8 mouse cellular contexts compared by ENCODE assay signal in genomic region chr10:80248437-80248836, GRCm38 (mm10). TPM values are rescaled to one million over a fixed set of nuclear protein-coding genes. Genes with fewer than 3 reads are reported as not detected.
DNase-seq lines count a peak whose midpoint lies in the region; ATAC-seq and TF ChIP-seq lines count a peak whose summit lies in the region.
"Not testable (repeated sequence)": the region's sequence is repeated elsewhere in the genome, so short reads cannot be mapped to it uniquely, and the experiment has no call there.

No protein-coding gene starts in this region.

- not testable (repeated sequence) for TF ChIP-seq CTCF in MEL (IDR thresholded peaks at IDR 0.05 in 2 of 3, conservative IDR thresholded peaks at IDR 0.05 in 1 of 3; ENCODE audit: control insufficient read depth in 1 of 3, insufficient read depth in 1 of 3, low read depth in 2 of 3, low read length in 3 of 3, poor library complexity in 1 of 3, severe bottlenecking in 1 of 3); lung, adult 2 months (IDR thresholded peaks at IDR 0.05; ENCODE audit: insufficient read depth, low read length); stomach, postnatal 0 days (IDR thresholded peaks at IDR 0.05; ENCODE audit: low read depth)

- 0 out of 2 replicates have a peak, but pooled peaks have one; percentile 18 for ATAC-seq in forebrain, embryonic 11.5 days (replicated peaks; ENCODE audit: low FRiP score)
- not testable (repeated sequence) for ATAC-seq in heart, embryonic 13.5 days (ENCODE audit: extremely low read depth, insufficient number of reproducible peaks, low FRiP score, low TSS enrichment); intestine, embryonic 14.5 days (replicated peaks; ENCODE audit: low FRiP score, low TSS enrichment, low read depth); limb, embryonic 12.5 days (ENCODE audit: insufficient number of reproducible peaks, insufficient read depth, low FRiP score, low TSS enrichment, low read depth); stomach, postnatal 0 days (ENCODE audit: low FRiP score, low TSS enrichment)
- ATAC-seq in midbrain, embryonic 15.5 days (replicated peaks): peak; percentile 3

- not testable (repeated sequence) for DNase-seq in MEL (ENCODE audit: low read depth, low spot score); forebrain, embryonic 11.5 days (ENCODE audit: low spot score); intestine, embryonic 14.5 days (ENCODE audit: low spot score); lung, adult 2 months; stomach, postnatal 0 days (ENCODE audit: low spot score)

- WGBS in forebrain, embryonic 11.5 days: 40% methylated on average over 3 of the region's 3 CpGs
- WGBS in heart, embryonic 13.5 days: 29% methylated on average over 3 of the region's 3 CpGs
- WGBS in intestine, embryonic 14.5 days: 33% methylated on average over 3 of the region's 3 CpGs
- 47% methylated on average over 3 of the region's 3 CpGs for WGBS in limb, embryonic 12.5 days
- 15% methylated on average over 3 of the region's 3 CpGs for WGBS in lung, adult 2 months
- 57% methylated on average over 3 of the region's 3 CpGs for WGBS in midbrain, embryonic 15.5 days
- WGBS in stomach, postnatal 0 days: 17% methylated on average over 3 of the region's 3 CpGs

- not testable (repeated sequence) for TF ChIP-seq EP300 in MEL (IDR thresholded peaks at IDR 0.05; ENCODE audit: low read depth in 1 of 2, low read length in 2 of 2); stomach, postnatal 0 days (optimal IDR thresholded peaks at IDR 0.05)

- H3K36me3 ChIP-seq in MEL (ENCODE audit: control insufficient read depth in 1 of 2, insufficient read depth in 2 of 2, low read length in 2 of 2); forebrain, embryonic 11.5 days (ENCODE audit: control insufficient read depth, insufficient read depth, low read length); midbrain, embryonic 15.5 days (replicated peaks): not testable (repeated sequence)
- H3K36me3 ChIP-seq in heart, embryonic 13.5 days: peaks cover 35% of the 10 kb centered on the region
- peaks cover 25% of the 10 kb centered on the region for H3K36me3 ChIP-seq in intestine, embryonic 14.5 days (ENCODE audit: control insufficient read depth, insufficient read depth, low read length)
- peaks cover 21% of the 10 kb centered on the region for H3K36me3 ChIP-seq in limb, embryonic 12.5 days
- peaks cover 11% of the 10 kb centered on the region; the same call in 1 of the 2 replicates for H3K36me3 ChIP-seq in stomach, postnatal 0 days (ENCODE audit: control insufficient read depth, insufficient read depth, low read length)

- not testable (repeated sequence) for TF ChIP-seq RAD21 in MEL (IDR thresholded peaks at IDR 0.05; ENCODE audit: low read depth, low read length)

- not testable (repeated sequence) for H3K27ac ChIP-seq in MEL (ENCODE audit: control insufficient read depth, low read depth, low read length); forebrain, embryonic 11.5 days (ENCODE audit: low read depth, low read length); heart, embryonic 13.5 days (replicated peaks); limb, embryonic 12.5 days; stomach, postnatal 0 days (replicated peaks)
- H3K27ac ChIP-seq in intestine, embryonic 14.5 days (ENCODE audit: low read depth): 0 out of 2 replicates have a peak overlapping the region, but pooled peaks have one; percentile 91
- 0 out of 2 replicates have a peak overlapping the region, but pooled peaks have one; percentile 26 for H3K27ac ChIP-seq in midbrain, embryonic 15.5 days

- TF ChIP-seq POLR2A in MEL (IDR thresholded peaks at IDR 0.05; ENCODE audit: control insufficient read depth in 1 of 2, insufficient read depth in 1 of 2, low read depth in 1 of 2, low read length in 2 of 2, poor library complexity in 1 of 2); lung, adult 2 months (IDR thresholded peaks at IDR 0.05; ENCODE audit: borderline replicate concordance, extremely low read depth, low read depth, low read length): not testable (repeated sequence)

- peaks cover 20% of the 10 kb centered on the region for H3K79me2 ChIP-seq in MEL (ENCODE audit: control insufficient read depth, insufficient read depth, low read length, poor library complexity)

- H3K27me3 ChIP-seq in MEL (ENCODE audit: control insufficient read depth in 1 of 2, insufficient read depth in 2 of 2, low read length in 2 of 2); forebrain, embryonic 11.5 days (ENCODE audit: control insufficient read depth, insufficient read depth, low read length); heart, embryonic 13.5 days (replicated peaks); intestine, embryonic 14.5 days (replicated peaks; ENCODE audit: control insufficient read depth, insufficient read depth, low read length); limb, embryonic 12.5 days; midbrain, embryonic 15.5 days (replicated peaks); stomach, postnatal 0 days (ENCODE audit: control insufficient read depth, insufficient read depth, low read length): not testable (repeated sequence)

- not testable (repeated sequence) for H3K4me1 ChIP-seq in MEL (ENCODE audit: control insufficient read depth in 1 of 2, insufficient read depth in 2 of 2, low read length in 2 of 2); lung, adult 2 months (ENCODE audit: control insufficient read depth, insufficient read depth, low read length); stomach, postnatal 0 days (replicated peaks; ENCODE audit: control insufficient read depth, insufficient read depth)
- H3K4me1 ChIP-seq in forebrain, embryonic 11.5 days (replicated peaks; ENCODE audit: control insufficient read depth, insufficient read depth, low read length): peaks cover 13% of the 10 kb centered on the region
- H3K4me1 ChIP-seq in heart, embryonic 13.5 days: peaks cover 41% of the 10 kb centered on the region
- H3K4me1 ChIP-seq in intestine, embryonic 14.5 days (replicated peaks; ENCODE audit: control insufficient read depth, insufficient read depth, low read length): peaks cover 10% of the 10 kb centered on the region
- peaks cover 15% of the 10 kb centered on the region; the same call in 1 of the 2 replicates for H3K4me1 ChIP-seq in limb, embryonic 12.5 days (replicated peaks)
- peaks cover 31% of the 10 kb centered on the region for H3K4me1 ChIP-seq in midbrain, embryonic 15.5 days

- peak overlapping the region; percentile 49 for H3K9ac ChIP-seq in MEL (ENCODE audit: control insufficient read depth, low read depth, low read length, poor library complexity, severe bottlenecking)
- H3K9ac ChIP-seq in forebrain, embryonic 11.5 days (ENCODE audit: low read length); heart, embryonic 13.5 days; intestine, embryonic 14.5 days (ENCODE audit: low read length); limb, embryonic 12.5 days (replicated peaks); midbrain, embryonic 15.5 days; stomach, postnatal 0 days (ENCODE audit: low read length): not testable (repeated sequence)

- H3K9me3 ChIP-seq in MEL (replicated peaks; ENCODE audit: insufficient read depth, low read length); forebrain, embryonic 11.5 days (ENCODE audit: control insufficient read depth, low read length); heart, embryonic 13.5 days; intestine, embryonic 14.5 days (ENCODE audit: control insufficient read depth, low read length); limb, embryonic 12.5 days; midbrain, embryonic 15.5 days; stomach, postnatal 0 days (ENCODE audit: control insufficient read depth, low read length): not testable (repeated sequence)

- H3K4me2 ChIP-seq in forebrain, embryonic 11.5 days (ENCODE audit: low read depth, low read length, severe bottlenecking): peak overlapping the region; percentile 77; the same call in 1 of the 2 replicates
- peak overlapping the region; percentile 94 for H3K4me2 ChIP-seq in heart, embryonic 13.5 days
- peak overlapping the region; percentile 91 for H3K4me2 ChIP-seq in intestine, embryonic 14.5 days (ENCODE audit: low read length)
- H3K4me2 ChIP-seq in limb, embryonic 12.5 days: peak overlapping the region; percentile 80
- H3K4me2 ChIP-seq in midbrain, embryonic 15.5 days: peak overlapping the region; percentile 95
- H3K4me2 ChIP-seq in stomach, postnatal 0 days (replicated peaks; ENCODE audit: low read depth): peak overlapping the region; percentile 32

- H3K4me3 ChIP-seq in MEL (ENCODE audit: control insufficient read depth in 1 of 2, insufficient read depth in 1 of 2, low read depth in 2 of 2, low read length in 2 of 2): peak overlapping the region; percentile 41 to 56
- H3K4me3 ChIP-seq in forebrain, embryonic 11.5 days (ENCODE audit: low read depth, low read length): peak overlapping the region; percentile 69
- H3K4me3 ChIP-seq in heart, embryonic 13.5 days: peak overlapping the region; percentile 92
- peak overlapping the region; percentile 94 for H3K4me3 ChIP-seq in intestine, embryonic 14.5 days (ENCODE audit: low read depth, low read length)
- H3K4me3 ChIP-seq in limb, embryonic 12.5 days (replicated peaks): peak overlapping the region; percentile 80
- peak overlapping the region; percentile 87 for H3K4me3 ChIP-seq in lung, adult 2 months (replicated peaks; ENCODE audit: extremely low read depth, low read depth, low read length)
- H3K4me3 ChIP-seq in midbrain, embryonic 15.5 days: peak overlapping the region; percentile 78
- peak overlapping the region; percentile 25 for H3K4me3 ChIP-seq in stomach, postnatal 0 days (ENCODE audit: low read depth, low read length)

RNA-seq across cellular contexts. Expression of gene Ndufs7, which starts 0.5 kb away (rescaled TPM):
- total RNA-seq in MEL (2012; rRNA removed): 341 and 377 TPM in 2 replicates
- 100 to 1,000 TPM in 1 of 2 experiments, not detected in 1; 458 TPM for polyA plus RNA-seq in MEL (2012; ENCODE audit: insufficient read depth in 1 of 2, insufficient read length in 2 of 2, low read depth in 1 of 2, low replicate concordance in 2 of 2, missing spikeins in 1 of 2)
- 219 and 265 TPM in 2 replicates for polyA plus RNA-seq in forebrain, embryonic 11.5 days (2014; fragmentation: Nextera tagmentation; extraction: Ambion mirVana)
- 527 and 606 TPM in 2 replicates for polyA plus RNA-seq in heart, embryonic 13.5 days (2015; fragmentation: Nextera tagmentation; extraction: Ambion mirVana)
- polyA plus RNA-seq in intestine, embryonic 14.5 days (2014; fragmentation: Nextera tagmentation; extraction: Ambion mirVana): 453 and 498 TPM in 2 replicates
- 258 and 278 TPM in 2 replicates for polyA plus RNA-seq in limb, embryonic 12.5 days (2016; fragmentation: Nextera tagmentation; extraction: Ambion mirVana)
- polyA plus RNA-seq in lung, adult 2 months (2012; rRNA removed): 421 and 497 TPM in 2 replicates
- polyA plus RNA-seq in midbrain, embryonic 15.5 days (2015; fragmentation: Nextera tagmentation; extraction: Ambion mirVana): 290 and 305 TPM in 2 replicates
- polyA plus RNA-seq in stomach, postnatal 0 days (2015; fragmentation: Nextera tagmentation; extraction: Ambion mirVana): 400 and 403 TPM in 2 replicates

RNA-seq across cellular contexts. Expression of gene Gamt, which starts 12.4 kb away (rescaled TPM):
- 4.1 and 6.0 TPM in 2 replicates for total RNA-seq in MEL (2012; rRNA removed)
- 1 to 10 TPM in 1 of 2 experiments, not detected in 1; 8.4 TPM for polyA plus RNA-seq in MEL (2012; ENCODE audit: insufficient read depth in 1 of 2, insufficient read length in 2 of 2, low read depth in 1 of 2, low replicate concordance in 2 of 2, missing spikeins in 1 of 2)
- polyA plus RNA-seq in forebrain, embryonic 11.5 days (2014; fragmentation: Nextera tagmentation; extraction: Ambion mirVana): 20.4 and 24.1 TPM in 2 replicates
- polyA plus RNA-seq in heart, embryonic 13.5 days (2015; fragmentation: Nextera tagmentation; extraction: Ambion mirVana): 53.3 and 62.1 TPM in 2 replicates
- 34.1 and 61.2 TPM in 2 replicates for polyA plus RNA-seq in intestine, embryonic 14.5 days (2014; fragmentation: Nextera tagmentation; extraction: Ambion mirVana)
- 30.7 and 31.9 TPM in 2 replicates for polyA plus RNA-seq in limb, embryonic 12.5 days (2016; fragmentation: Nextera tagmentation; extraction: Ambion mirVana)
- 26.4 and 29.7 TPM in 2 replicates for polyA plus RNA-seq in lung, adult 2 months (2012; rRNA removed)
- polyA plus RNA-seq in midbrain, embryonic 15.5 days (2015; fragmentation: Nextera tagmentation; extraction: Ambion mirVana): 16.8 and 18.9 TPM in 2 replicates
- polyA plus RNA-seq in stomach, postnatal 0 days (2015; fragmentation: Nextera tagmentation; extraction: Ambion mirVana): 16.3 and 17.4 TPM in 2 replicates

RNA-seq across cellular contexts. Expression of gene Dazap1, which starts 12.8 kb away (rescaled TPM):
- total RNA-seq in MEL (2012; rRNA removed): 159 and 166 TPM in 2 replicates
- 100 to 1,000 TPM in 1 of 2 experiments, not detected in 1; 236 TPM for polyA plus RNA-seq in MEL (2012; ENCODE audit: insufficient read depth in 1 of 2, insufficient read length in 2 of 2, low read depth in 1 of 2, low replicate concordance in 2 of 2, missing spikeins in 1 of 2)
- polyA plus RNA-seq in forebrain, embryonic 11.5 days (2014; fragmentation: Nextera tagmentation; extraction: Ambion mirVana): 53.2 and 55.4 TPM in 2 replicates
- 36.4 and 37.9 TPM in 2 replicates for polyA plus RNA-seq in heart, embryonic 13.5 days (2015; fragmentation: Nextera tagmentation; extraction: Ambion mirVana)
- polyA plus RNA-seq in intestine, embryonic 14.5 days (2014; fragmentation: Nextera tagmentation; extraction: Ambion mirVana): 42.3 and 45.7 TPM in 2 replicates
- polyA plus RNA-seq in limb, embryonic 12.5 days (2016; fragmentation: Nextera tagmentation; extraction: Ambion mirVana): 69.1 and 71.0 TPM in 2 replicates
- 65.9 and 68.5 TPM in 2 replicates for polyA plus RNA-seq in lung, adult 2 months (2012; rRNA removed)
- polyA plus RNA-seq in midbrain, embryonic 15.5 days (2015; fragmentation: Nextera tagmentation; extraction: Ambion mirVana): 60.5 and 60.8 TPM in 2 replicates
- 27.4 and 28.4 TPM in 2 replicates for polyA plus RNA-seq in stomach, postnatal 0 days (2015; fragmentation: Nextera tagmentation; extraction: Ambion mirVana)

RNA-seq across cellular contexts. Expression of gene Mum1, which starts 22.2 kb away (rescaled TPM):
- total RNA-seq in MEL (2012; rRNA removed): 34.8 and 35.3 TPM in 2 replicates
- polyA plus RNA-seq in MEL (2012; ENCODE audit: insufficient read depth in 1 of 2, insufficient read length in 2 of 2, low read depth in 1 of 2, low replicate concordance in 2 of 2, missing spikeins in 1 of 2): 10 to 100 TPM; 34.0 to 55.2 TPM
- 75.6 and 79.4 TPM in 2 replicates for polyA plus RNA-seq in forebrain, embryonic 11.5 days (2014; fragmentation: Nextera tagmentation; extraction: Ambion mirVana)
- polyA plus RNA-seq in heart, embryonic 13.5 days (2015; fragmentation: Nextera tagmentation; extraction: Ambion mirVana): 41.7 and 43.7 TPM in 2 replicates
- 61.3 and 66.5 TPM in 2 replicates for polyA plus RNA-seq in intestine, embryonic 14.5 days (2014; fragmentation: Nextera tagmentation; extraction: Ambion mirVana)
- polyA plus RNA-seq in limb, embryonic 12.5 days (2016; fragmentation: Nextera tagmentation; extraction: Ambion mirVana): 103 and 112 TPM in 2 replicates
- polyA plus RNA-seq in lung, adult 2 months (2012; rRNA removed): 39.6 and 42.0 TPM in 2 replicates
- 56.4 and 59.5 TPM in 2 replicates for polyA plus RNA-seq in midbrain, embryonic 15.5 days (2015; fragmentation: Nextera tagmentation; extraction: Ambion mirVana)
- 23.1 and 23.9 TPM in 2 replicates for polyA plus RNA-seq in stomach, postnatal 0 days (2015; fragmentation: Nextera tagmentation; extraction: Ambion mirVana)

RNA-seq across cellular contexts. Expression of gene Rps15, which starts 43.8 kb away (rescaled TPM):
- 3,963 and 4,320 TPM in 2 replicates for total RNA-seq in MEL (2012; rRNA removed)
- 1,000 to 10,000 TPM; 1,331 to 3,905 TPM for polyA plus RNA-seq in MEL (2012; ENCODE audit: insufficient read depth in 1 of 2, insufficient read length in 2 of 2, low read depth in 1 of 2, low replicate concordance in 2 of 2, missing spikeins in 1 of 2)
- polyA plus RNA-seq in forebrain, embryonic 11.5 days (2014; fragmentation: Nextera tagmentation; extraction: Ambion mirVana): 858 and 895 TPM in 2 replicates
- polyA plus RNA-seq in heart, embryonic 13.5 days (2015; fragmentation: Nextera tagmentation; extraction: Ambion mirVana): 621 and 687 TPM in 2 replicates
- 1,236 and 1,315 TPM in 2 replicates for polyA plus RNA-seq in intestine, embryonic 14.5 days (2014; fragmentation: Nextera tagmentation; extraction: Ambion mirVana)
- polyA plus RNA-seq in limb, embryonic 12.5 days (2016; fragmentation: Nextera tagmentation; extraction: Ambion mirVana): 926 and 930 TPM in 2 replicates
- 1,318 and 1,397 TPM in 2 replicates for polyA plus RNA-seq in lung, adult 2 months (2012; rRNA removed)
- polyA plus RNA-seq in midbrain, embryonic 15.5 days (2015; fragmentation: Nextera tagmentation; extraction: Ambion mirVana): 516 and 528 TPM in 2 replicates
- 766 and 821 TPM in 2 replicates for polyA plus RNA-seq in stomach, postnatal 0 days (2015; fragmentation: Nextera tagmentation; extraction: Ambion mirVana)

Comparison
In these comparisons a context has a peak if more than half of its experiments do, and no peak if none do; other contexts are left out.
1. H3K4me3 ChIP-seq: peak in every context shown above with its lines; median percentile 94 in intestine, embryonic 14.5 days; 92 in heart, embryonic 13.5 days; 87 in lung, adult 2 months; 80 in limb, embryonic 12.5 days; 78 in midbrain, embryonic 15.5 days; 69 in forebrain, embryonic 11.5 days; 48 in MEL; 25 in stomach, postnatal 0 days.
2. H3K4me2 ChIP-seq: peak in every context shown above with its lines; median percentile 95 in midbrain, embryonic 15.5 days; 94 in heart, embryonic 13.5 days; 91 in intestine, embryonic 14.5 days; 80 in limb, embryonic 12.5 days; 77 in forebrain, embryonic 11.5 days; 32 in stomach, postnatal 0 days.